Mouse (Mus musculus) MEL (cell line): ENCODE data around the gene Timd4.

Experiments
- CHD2 ChIP-seq: IDR thresholded peaks from 2 replicates; pipeline ENCODE4 v1.6.1; 2011; ENCODE audit warnings: low read length, improper control_type of control experiment
- CTCF ChIP-seq, 3 experiments: IDR thresholded peaks in 2 of 3; conservative IDR thresholded peaks in 1 of 3; 2 replicates each; pipeline ENCODE4 v1.5.1; 2011 to 2012; ENCODE audit warnings: low read length in 3 of 3, low read depth in 2 of 3, mild to moderate bottlenecking in 2 of 3, improper control_type of control experiment in 1 of 3, inconsistent platforms in 1 of 3, mixed read lengths in 1 of 3, moderate library complexity in 1 of 3; ENCODE audit not compliant: control insufficient read depth in 1 of 3, insufficient read depth in 1 of 3, poor library complexity in 1 of 3, severe bottlenecking in 1 of 3
- EP300 ChIP-seq, 2 experiments: IDR thresholded peaks; 2 replicates each; pipeline ENCODE4 v1.6.1; 2011; ENCODE audit warnings: improper control_type of control experiment in 2 of 2, low read length in 2 of 2, low read depth in 1 of 2, mild to moderate bottlenecking in 1 of 2
- GATA1 ChIP-seq: IDR thresholded peaks from 2 replicates; pipeline ENCODE4 v1.6.1; 2011; ENCODE audit warnings: low read depth, low read length, improper control_type of control experiment
- MAZ ChIP-seq: IDR thresholded peaks from 2 replicates; pipeline ENCODE4 v1.6.1; 2012; ENCODE audit warnings: low read depth, mild to moderate bottlenecking, inconsistent platforms, low read length, improper control_type of control experiment
- MYB ChIP-seq: IDR thresholded peaks from 2 replicates; pipeline ENCODE4 v1.6.1; 2011; ENCODE audit warnings: mild to moderate bottlenecking, low read depth, low read length, improper control_type of control experiment
- NELFE ChIP-seq: IDR thresholded peaks from 2 replicates; pipeline ENCODE4 v1.6.1; 2011; ENCODE audit warnings: low read depth, low read length, improper control_type of control experiment
- POLR2A ChIP-seq, 2 experiments: IDR thresholded peaks; 2 replicates each; pipeline ENCODE4 v1.6.1; 2011 to 2012; ENCODE audit warnings: low read length in 2 of 2, mild to moderate bottlenecking in 2 of 2, control low read depth in 1 of 2, improper control_type of control experiment in 1 of 2, low read depth in 1 of 2, moderate library complexity in 1 of 2; ENCODE audit not compliant: control insufficient read depth in 1 of 2, insufficient read depth in 1 of 2, poor library complexity in 1 of 2
- POLR2AphosphoS5 ChIP-seq: IDR thresholded peaks from 2 replicates; pipeline ENCODE4 v1.6.1; 2012; ENCODE audit warnings: low read depth, borderline replicate concordance, mild to moderate bottlenecking, inconsistent platforms, low read length, moderate library complexity, mixed read lengths
- SIN3A ChIP-seq: IDR thresholded peaks from 2 replicates; pipeline ENCODE4 v1.6.1; 2012; ENCODE audit warnings: low read length, improper control_type of control experiment, inconsistent platforms
- ZKSCAN1 ChIP-seq: IDR thresholded peaks from 2 replicates; pipeline ENCODE4 v1.6.1; 2012; ENCODE audit warnings: low read depth, mild to moderate bottlenecking, inconsistent platforms, low read length, improper control_type of control experiment, moderate library complexity

- TF ChIP-seq NELFE (no peak), CTCF (IDR thresholded peaks at IDR 0.05 in 2 of 3, conservative IDR thresholded peaks at IDR 0.05 in 1 of 3; ENCODE audit: control insufficient read depth in 1 of 3, insufficient read depth in 1 of 3, low read depth in 2 of 3, low read length in 3 of 3, poor library complexity in 1 of 3, severe bottlenecking in 1 of 3) (no peak), POLR2AphosphoS5 (no peak), POLR2A (IDR thresholded peaks at IDR 0.05; ENCODE audit: control insufficient read depth in 1 of 2, insufficient read depth in 1 of 2, low read depth in 1 of 2, low read length in 2 of 2, poor library complexity in 1 of 2) (no peak), ZKSCAN1 (no peak), EP300 (IDR thresholded peaks at IDR 0.05; ENCODE audit: low read depth in 1 of 2, low read length in 2 of 2) (no peak), SIN3A (no peak), MAZ (no peak), CHD2 (no peak), GATA1 (no peak), MYB (no peak)
These were observed 19.7 kb downstream of the Timd4 start for GRCm38 (mm10) chr11:46830348-46830747.
